10 mouse cellular contexts compared by ENCODE assay signal in genomic region chr11:75270985-75271434, GRCm38 (mm10).
DNase-seq lines count a peak whose midpoint lies in the region; ATAC-seq and TF ChIP-seq lines count a peak whose summit lies in the region.
"Had no signal": no experiment of that assay in that cellular context is flagged by ENCODE, and none has a peak within 500 bp of the region (broad histone marks: within the 10 kb centered on the region; RNA-seq: fewer than 3 reads in every experiment).

No protein-coding gene starts in this region.

- no peaks in the 10 kb centered on the region for H3K9me3 ChIP-seq in forebrain, embryonic 16.5 days (ENCODE audit: control insufficient read depth, low read length)
- H3K9me3 ChIP-seq: stomach, embryonic 15.5 days had no signal

- H3K36me3 ChIP-seq in spleen, adult 2 months (ENCODE audit: control insufficient read depth, insufficient read depth, low read length) = no peaks in the 10 kb centered on the region
- no peaks in the 10 kb centered on the region for H3K36me3 ChIP-seq in forebrain, embryonic 16.5 days (ENCODE audit: control insufficient read depth, insufficient read depth)
- H3K36me3 ChIP-seq in myocyte (ENCODE audit: control insufficient read depth, insufficient read depth) = no peaks in the 10 kb centered on the region
- H3K36me3 ChIP-seq: stomach, embryonic 15.5 days had no signal

- intact Hi-C loops in left cerebral cortex, postnatal 36 days (cut with DNase I) = no loop called here

- H3K4me2 ChIP-seq in forebrain, embryonic 16.5 days (ENCODE audit: low read length) = no peak overlapping the region
- no peak overlapping the region for H3K4me2 ChIP-seq in myocyte (ENCODE audit: low read depth)
- H3K4me2 ChIP-seq: stomach, embryonic 15.5 days had no signal

- no peaks in the 10 kb centered on the region for H3K79me2 ChIP-seq in myocyte (ENCODE audit: control insufficient read depth, insufficient read depth)

- no peak for TF ChIP-seq CTCF in spleen, adult 2 months (IDR thresholded peaks at IDR 0.05; ENCODE audit: extremely low read depth, insufficient read depth, insufficient read length, insufficient replicate concordance)

- H3K4me3 ChIP-seq in spleen, adult 2 months (ENCODE audit: extremely low read depth, insufficient read depth, insufficient read length) = no peak overlapping the region
- H3K4me3 ChIP-seq in forebrain, embryonic 16.5 days (replicated peaks; ENCODE audit: low read length) = no peak overlapping the region
- no peak overlapping the region for H3K4me3 ChIP-seq in myocyte
- H3K4me3 ChIP-seq: stomach, embryonic 15.5 days had no signal

- 0 out of 2 replicates have a peak overlapping the region, but pooled peaks have one; percentile 31 for H3K27ac ChIP-seq in spleen, adult 2 months (ENCODE audit: insufficient read depth, low read length)
- H3K27ac ChIP-seq in forebrain, embryonic 16.5 days (ENCODE audit: low read length) = no peak overlapping the region
- H3K27ac ChIP-seq: macrophage; stomach, embryonic 15.5 days had no signal

- H3K27me3 ChIP-seq in spleen, adult 2 months (ENCODE audit: control insufficient read depth, insufficient read depth, low read length) = no peaks in the 10 kb centered on the region
- H3K27me3 ChIP-seq in forebrain, embryonic 16.5 days (replicated peaks; ENCODE audit: control insufficient read depth, insufficient read depth, low read length) = no peaks in the 10 kb centered on the region
- peaks cover 18% of the 10 kb centered on the region for H3K27me3 ChIP-seq in myocyte (ENCODE audit: control insufficient read depth, insufficient read depth, insufficient read length)
- H3K27me3 ChIP-seq: stomach, embryonic 15.5 days had no signal

- H3K4me1 ChIP-seq in spleen, adult 2 months (ENCODE audit: control insufficient read depth, insufficient read depth, insufficient read length) = peaks cover 8% of the 10 kb centered on the region; the same call in 1 of the 2 replicates
- peaks cover 34% of the 10 kb centered on the region for H3K4me1 ChIP-seq in forebrain, embryonic 16.5 days (replicated peaks; ENCODE audit: control insufficient read depth, insufficient read depth, low read length)

- ATAC-seq in forebrain, embryonic 16.5 days = peak; percentile 63

- no peak overlapping the region for H3ac ChIP-seq in myocyte (ENCODE audit: control insufficient read depth, insufficient read length)

- WGBS in spleen, adult 2 months = 66% methylated on average over 7 of the region's 7 CpGs
- WGBS in forebrain, embryonic 16.5 days = 38% methylated on average over 7 of the region's 7 CpGs

- DNase-seq in spleen, adult 2 months (ENCODE audit: low read depth in 1 of 2, low spot score in 2 of 2) = no peak
- no peak for DNase-seq in spleen, adult 12 weeks (ENCODE audit: low spot score)
- peak; percentile 81 for DNase-seq in layer of hippocampus, adult 9-11 months
- DNase-seq in adrenal gland, postnatal 10 days = no peak
- no peak for DNase-seq in thymus, postnatal 14 days
- no peak for DNase-seq in left cerebral cortex, postnatal 36 days (ENCODE audit: low spot score in 2 of 2)

- H3K9ac ChIP-seq in forebrain, embryonic 16.5 days (replicated peaks; ENCODE audit: low read depth, low read length) = no peak overlapping the region
- H3K9ac ChIP-seq: stomach, embryonic 15.5 days had no signal

- no peak for TF ChIP-seq POLR2A in spleen, adult 2 months (IDR thresholded peaks at IDR 0.05; ENCODE audit: low read depth, low read length)
- no peak for TF ChIP-seq POLR2A in myocyte (IDR thresholded peaks at IDR 0.05; ENCODE audit: insufficient read length, low read depth)

TF ChIP-seq in myocyte, 11 proteins besides CTCF, POLR2A, EP300 and RAD21:
- TF ChIP-seq E2F4 (IDR thresholded peaks at IDR 0.05; ENCODE audit: insufficient read depth) (no peak), SRF (IDR thresholded peaks at IDR 0.05; ENCODE audit: control insufficient read depth, insufficient read length, low read depth) (no peak), MYOD1 (IDR thresholded peaks at IDR 0.05; ENCODE audit: control insufficient read depth in 1 of 3, insufficient read length in 2 of 3, low read depth in 2 of 3) (peak in 2 of 3 experiments; percentile 34 to 68), MYOG (IDR thresholded peaks at IDR 0.05; ENCODE audit: control insufficient read depth in 1 of 3, insufficient read depth in 1 of 3, insufficient read length in 2 of 3, low read depth in 2 of 3) (peak in 2 of 3 experiments; percentile 63 to 66), MAX (IDR thresholded peaks at IDR 0.05; ENCODE audit: low read depth) (no peak), POLR2AphosphoS2 (IDR thresholded peaks at IDR 0.05; ENCODE audit: insufficient read length, low read depth) (no peak)
